Mouse (Mus musculus) gastrocnemius, adult 2 months (tissue): ENCODE results near the gene Wwox. TPM values are rescaled to one million over a fixed set of nuclear protein-coding genes. Genes with fewer than 3 reads are reported as not detected.

Experiments used
- DNase-seq: peaks from one replicate; pipeline ENCODE4 v3.0.0; 2022
- H3K27ac ChIP-seq: fragments of 200-600 bp; 2 replicates; pipeline ENCODE4 v1.8.1; 2022; ENCODE audit warnings: mild to moderate bottlenecking
- H3K4me3 ChIP-seq: fragments of 200-600 bp; 2 replicates; pipeline ENCODE4 v1.8.1; 2022; ENCODE audit warnings: mild to moderate bottlenecking, moderate library complexity
- CTCF ChIP-seq: fragments of 200-600 bp; IDR thresholded peaks from 2 replicates; pipeline ENCODE4 v1.8.1; 2022; ENCODE audit warnings: antibody characterized with exemption, mild to moderate bottlenecking, moderate library complexity
- intact Hi-C: fragments of 180-260 bp; cut with DNase I; formaldehyde crosslinking; loops from one replicate; pipeline ENCODE4 v1.15.1; 2025
- total RNA-seq, 2 experiments: library from RNA; stranded (reverse); gene quantifications; 2 replicates each; pipeline ENCODE4 v1.2.3; 2021

Wwox gene
- total RNA-seq, 2 experiments from 2014 or later: 5.9 to 9.0 TPM

DNA sequence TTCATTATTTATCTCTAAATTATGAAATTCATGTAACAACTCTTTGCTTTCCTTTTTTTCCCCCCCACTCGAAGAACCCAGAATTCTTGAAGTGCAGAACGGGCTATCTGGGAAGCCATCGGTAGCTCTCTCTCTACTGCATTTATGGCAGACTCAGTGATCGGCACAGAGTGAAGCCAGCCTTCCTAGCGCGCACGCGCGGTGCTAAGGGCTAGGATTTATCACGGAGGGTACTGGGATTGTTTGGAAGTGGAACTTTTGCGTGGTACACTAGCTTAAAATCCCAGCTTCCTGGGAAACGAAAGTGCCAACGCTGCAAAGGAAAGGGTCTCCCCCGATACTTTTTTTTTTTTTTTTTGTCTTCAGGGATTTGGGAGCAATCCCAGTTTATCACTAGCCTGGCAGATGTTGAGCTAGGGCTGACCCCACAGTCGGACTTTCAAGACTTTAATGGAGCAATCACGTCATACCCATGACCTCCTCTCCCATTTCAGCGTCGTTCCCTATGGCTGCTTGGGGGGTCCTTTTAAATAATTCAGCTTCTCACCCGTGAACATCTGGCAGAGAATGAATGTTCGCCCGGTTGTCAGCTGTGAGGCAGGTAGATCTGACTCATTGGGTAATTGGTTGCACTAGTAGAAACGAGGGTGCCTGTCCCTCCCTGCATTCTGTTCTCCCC, 810.4 kb downstream of the Wwox start:
- peak; percentile 65 for DNase-seq
- no peak for TF ChIP-seq CTCF
- H3K27ac ChIP-seq: no peak overlapping the region
- H3K4me3 ChIP-seq: peak overlapping the region; percentile 68
- intact Hi-C loops: no loop called here

DNA sequence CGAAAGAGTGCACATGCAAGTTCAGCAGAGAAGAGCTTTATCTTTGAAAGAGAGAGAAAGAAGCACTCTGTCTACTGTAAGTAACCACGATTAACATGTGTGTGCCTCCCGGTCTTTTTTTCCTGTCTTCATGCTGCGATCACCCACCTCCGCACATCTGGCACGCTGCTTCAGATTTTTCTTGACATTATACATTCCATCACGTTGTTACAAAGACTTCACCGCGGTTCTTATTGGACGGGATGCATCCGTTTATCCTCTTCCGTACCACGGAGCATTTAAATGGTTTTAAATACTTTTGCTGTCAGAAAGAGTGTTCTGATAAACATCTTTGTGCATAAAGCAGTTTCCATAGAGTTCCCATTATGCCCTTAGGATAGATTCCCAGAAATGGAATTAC, 816.1 kb downstream of the Wwox start:
- DNase-seq: no peak
- H3K4me3 ChIP-seq: no peak overlapping the region
- H3K27ac ChIP-seq: no peak overlapping the region
- TF ChIP-seq CTCF: no peak
- intact Hi-C loops: no loop called here

DNA sequence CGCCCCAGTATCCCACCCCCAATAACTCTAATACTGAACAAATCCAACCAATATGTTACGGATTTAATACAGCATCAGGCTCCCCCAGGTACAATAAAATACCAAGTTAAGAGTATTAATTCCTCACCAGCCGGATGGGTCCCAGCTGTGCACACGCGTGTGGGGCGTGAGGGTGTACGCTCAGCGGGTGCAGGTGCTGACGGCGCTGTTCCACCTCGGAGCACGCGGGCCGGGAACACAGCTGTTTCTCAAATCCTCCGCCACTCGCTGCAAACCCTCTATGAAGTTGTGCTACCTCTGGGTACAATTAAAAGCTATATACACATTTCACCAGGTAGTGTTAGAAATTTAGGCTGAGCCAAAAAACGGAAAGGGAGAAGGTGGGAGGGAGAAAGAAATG, 818.0 kb downstream of the Wwox start:
- H3K27ac ChIP-seq: no peak overlapping the region
- intact Hi-C loops: no loop called here
- DNase-seq: no peak
- H3K4me3 ChIP-seq: no peak overlapping the region
- TF ChIP-seq CTCF: no peak

DNA sequence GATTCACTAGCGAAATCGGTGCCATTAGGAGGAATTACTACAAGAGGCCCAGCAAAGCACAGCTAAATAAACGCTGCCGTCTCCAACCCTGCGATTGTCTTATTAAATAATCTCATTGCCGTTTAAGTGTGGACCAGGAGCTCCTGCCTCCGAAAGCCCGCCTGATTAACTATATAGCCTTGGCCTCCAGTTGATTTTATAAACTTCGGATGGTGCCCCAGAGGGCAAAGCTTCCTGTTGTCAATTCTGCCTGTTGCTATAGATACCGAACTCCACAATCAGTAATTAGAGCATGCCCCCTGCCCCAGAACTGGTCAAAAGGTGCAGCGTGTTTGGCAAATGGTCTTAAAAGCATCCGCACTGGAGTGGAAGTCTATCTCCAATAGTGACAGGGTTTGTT, 820.4 kb downstream of the Wwox start:
- Histone ChIP-seq H3K27ac (no peak overlapping the region), H3K4me3 (no peak overlapping the region)
- DNase-seq: no peak
- intact Hi-C loops: no loop called here
- TF ChIP-seq CTCF: no peak

DNA sequence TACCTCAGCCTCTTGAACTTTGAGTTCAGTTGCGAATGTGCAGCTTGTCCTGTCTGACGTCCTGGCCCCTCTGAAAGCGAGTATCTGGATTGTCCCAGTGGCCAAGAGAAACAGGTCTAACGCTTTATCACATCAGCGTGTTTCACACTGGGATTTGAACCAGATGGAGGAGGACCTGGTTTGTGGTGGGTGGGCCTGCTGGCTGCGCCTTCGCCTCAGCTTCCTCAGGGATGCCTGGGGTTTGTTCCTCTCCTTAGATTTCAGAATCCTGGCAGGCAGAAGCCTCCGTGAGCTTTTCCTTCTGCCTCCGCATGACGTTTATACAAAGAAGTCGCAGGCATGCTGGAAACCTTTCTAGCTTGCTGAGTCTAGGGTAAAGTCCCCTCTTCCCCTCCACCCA, 827.7 kb downstream of the Wwox start:
- no peak for DNase-seq
- no peak overlapping the region for H3K27ac ChIP-seq
- TF ChIP-seq CTCF: no peak
- no peak overlapping the region for H3K4me3 ChIP-seq
- intact Hi-C loops: no loop called here

DNA sequence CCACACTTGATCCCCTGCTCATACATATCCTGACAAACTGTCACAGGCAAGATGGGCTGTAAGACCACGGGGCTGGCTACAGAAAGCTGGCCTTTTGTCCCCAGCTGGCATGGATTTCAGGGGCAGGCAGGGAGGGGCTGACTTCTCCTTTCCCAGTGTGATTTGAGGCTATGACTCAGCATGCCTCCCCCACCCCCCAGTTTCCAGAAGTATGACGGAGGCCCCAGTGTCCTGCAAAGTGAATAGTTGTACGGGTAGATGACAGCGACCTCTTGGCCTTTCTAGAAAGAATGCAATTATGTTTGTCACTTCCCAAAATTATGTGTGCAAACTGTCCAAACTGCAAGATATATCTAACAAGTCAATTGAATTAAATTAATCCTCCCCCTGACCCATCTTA, 830.1 kb downstream of the Wwox start:
- intact Hi-C loops: no loop called here
- Histone ChIP-seq H3K4me3 (no peak overlapping the region), H3K27ac (no peak overlapping the region)
- TF ChIP-seq CTCF: no peak
- DNase-seq: no peak

DNA sequence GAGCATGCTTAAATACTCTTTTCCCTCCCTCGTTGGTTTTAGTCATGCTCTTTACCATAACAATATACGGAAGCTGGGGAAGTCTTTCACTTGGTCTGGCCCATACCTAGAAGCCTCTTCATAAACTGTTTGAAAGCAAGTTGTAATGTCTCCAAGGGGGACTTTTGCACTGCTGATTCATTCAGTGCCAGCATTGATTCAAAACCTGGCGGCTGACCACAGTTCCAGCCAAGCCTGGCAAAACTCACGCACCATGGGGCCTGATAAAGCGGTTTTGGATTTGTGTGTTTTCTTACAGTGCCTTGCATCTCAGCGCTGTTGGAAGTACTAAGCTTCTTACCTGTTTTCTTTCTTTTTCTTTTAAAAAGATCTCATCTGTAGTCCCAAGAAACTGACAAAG, 834.5 kb downstream of the Wwox start:
- intact Hi-C loops: no loop called here
- DNase-seq: no peak
- Histone ChIP-seq H3K27ac (no peak overlapping the region), H3K4me3 (no peak overlapping the region)
- TF ChIP-seq CTCF: no peak

DNA sequence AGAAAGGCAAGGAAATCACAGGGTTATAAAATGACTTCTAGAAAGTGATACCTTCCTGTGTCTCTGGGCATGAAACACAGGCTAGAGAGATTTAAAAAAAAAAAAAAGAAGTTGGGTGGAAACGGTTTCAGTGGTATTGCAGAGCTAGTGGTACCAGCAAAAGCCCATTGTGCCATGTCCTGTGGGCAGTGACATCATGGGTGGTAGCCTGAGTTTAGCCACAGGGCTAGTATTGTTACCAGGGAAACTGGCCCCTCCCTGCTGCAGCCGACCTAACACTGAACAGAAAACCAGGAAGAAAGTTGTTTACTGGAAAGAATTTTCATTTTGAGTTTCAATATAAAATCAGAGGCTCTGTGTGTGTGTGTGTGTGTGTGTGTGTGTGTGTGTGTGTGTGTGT, 836.8 kb downstream of the Wwox start:
- Histone ChIP-seq H3K27ac (no peak overlapping the region), H3K4me3 (no peak overlapping the region)
- TF ChIP-seq CTCF: no peak
- intact Hi-C loops: no loop called here
- no peak for DNase-seq

DNA sequence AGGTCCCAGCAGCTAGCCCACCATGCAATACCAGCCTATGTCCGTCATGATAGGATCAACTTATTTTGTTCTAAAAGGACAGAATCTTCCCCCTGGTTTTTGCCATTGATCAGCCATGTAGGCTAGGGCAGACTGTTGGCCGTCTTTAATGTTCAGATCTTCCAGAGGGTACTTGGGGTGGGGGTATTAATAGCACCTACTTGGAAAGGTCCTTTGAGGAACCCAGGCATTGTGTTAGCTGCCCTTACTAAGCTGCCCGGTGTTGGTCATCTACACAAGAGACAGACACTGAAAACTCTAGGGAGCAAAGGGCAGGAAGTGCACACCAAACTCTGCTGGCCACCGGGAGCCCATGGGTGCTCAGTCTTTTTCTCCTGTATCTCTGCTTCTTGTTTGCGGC, 838.8 kb downstream of the Wwox start:
- no peak for DNase-seq
- Histone ChIP-seq H3K4me3 (no peak overlapping the region), H3K27ac (no peak overlapping the region)
- TF ChIP-seq CTCF: no peak
- intact Hi-C loops: no loop called here

DNA sequence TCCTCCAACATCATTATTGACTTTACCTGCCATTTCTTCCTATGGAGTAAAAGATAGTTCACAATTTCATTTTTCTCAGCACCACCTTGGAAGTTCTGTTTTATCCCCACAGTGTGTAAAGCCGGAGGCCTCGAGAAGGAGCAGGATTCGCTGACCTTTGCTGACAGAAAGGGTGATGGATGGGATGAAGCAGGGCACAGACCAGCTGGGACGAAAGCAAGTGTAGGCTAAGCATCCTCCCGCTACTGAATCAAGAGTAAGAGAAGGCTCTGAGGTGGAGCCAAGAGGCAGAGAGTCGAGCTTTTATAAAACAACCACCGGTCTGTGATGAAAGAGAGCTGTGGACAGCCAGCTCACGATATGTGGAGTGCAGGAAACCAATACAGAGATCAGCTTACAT, 850.8 kb downstream of the Wwox start:
- intact Hi-C loops: no loop called here
- TF ChIP-seq CTCF: no peak

DNA sequence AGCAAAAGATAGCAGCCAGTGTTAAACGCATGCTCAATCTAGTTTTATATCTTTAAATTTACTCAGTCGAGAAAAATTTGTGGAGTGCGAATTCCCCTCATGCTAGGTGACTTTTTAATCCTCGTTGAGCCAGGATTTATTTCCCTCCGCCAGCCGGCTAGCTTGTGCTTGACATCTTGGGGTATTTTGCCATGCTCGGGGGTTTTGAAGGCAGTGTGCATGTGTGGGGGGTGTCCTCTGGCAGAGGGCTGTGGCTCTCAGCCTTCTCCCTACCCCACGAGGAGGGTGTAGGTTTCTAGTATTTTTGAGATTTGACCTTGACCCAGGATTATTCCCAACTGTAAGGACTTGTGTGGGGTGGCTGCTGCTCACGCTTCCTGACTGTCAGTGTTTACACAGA, 857.3 kb downstream of the Wwox start:
- TF ChIP-seq CTCF: no peak
- intact Hi-C loops: no loop called here
- Histone ChIP-seq H3K4me3 (no peak overlapping the region), H3K27ac (no peak overlapping the region)
- no peak for DNase-seq

More for the DNA sequence above, 850.8 kb downstream of the Wwox start:
- Histone ChIP-seq H3K27ac (no peak overlapping the region), H3K4me3 (no peak overlapping the region)
- DNase-seq: no peak

DNA sequence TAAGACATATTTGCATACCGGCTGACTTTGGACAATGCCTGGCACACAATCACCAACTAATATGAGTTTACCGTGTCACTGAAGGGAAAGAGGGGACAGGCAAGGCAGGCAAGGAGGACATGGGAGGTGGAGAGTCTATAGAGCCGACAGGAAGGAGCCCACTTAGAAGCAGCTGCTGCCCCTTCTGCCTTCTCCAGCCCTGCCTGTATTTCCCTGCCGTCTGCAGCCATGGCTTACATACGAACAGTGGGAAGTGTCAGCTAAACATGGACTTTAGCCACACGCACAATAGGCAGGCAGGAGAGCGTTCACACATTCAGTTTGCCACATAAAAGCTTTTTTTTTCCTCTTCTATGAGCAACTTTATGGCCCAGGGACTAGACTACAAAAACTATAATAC, 863.0 kb downstream of the Wwox start:
- Histone ChIP-seq H3K27ac (no peak overlapping the region), H3K4me3 (no peak overlapping the region)
- TF ChIP-seq CTCF: no peak
- intact Hi-C loops: no loop called here
- no peak for DNase-seq

DNA sequence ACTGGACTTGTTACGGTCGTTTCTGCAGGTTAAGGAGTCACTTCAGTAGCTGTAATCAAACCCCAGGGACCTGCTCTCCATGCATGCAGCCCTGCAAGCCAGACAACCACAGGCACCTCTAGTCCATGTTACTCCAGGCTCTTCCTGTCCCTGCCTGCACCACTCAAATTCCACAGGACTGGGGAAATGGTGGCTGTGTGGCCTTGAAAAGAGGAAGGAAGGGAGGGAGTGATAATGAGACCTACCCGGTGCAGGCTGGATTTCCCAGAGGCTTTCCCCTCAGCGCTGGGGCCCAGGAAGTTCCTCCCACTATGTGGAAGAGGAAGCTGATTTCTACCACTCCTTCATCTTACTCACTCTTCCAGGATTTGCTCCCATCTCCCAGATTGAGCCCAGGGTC, 868.0 kb downstream of the Wwox start:
- DNase-seq: no peak
- TF ChIP-seq CTCF: no peak
- Histone ChIP-seq H3K27ac (no peak overlapping the region), H3K4me3 (no peak overlapping the region)
- intact Hi-C loops: no loop called here

DNA sequence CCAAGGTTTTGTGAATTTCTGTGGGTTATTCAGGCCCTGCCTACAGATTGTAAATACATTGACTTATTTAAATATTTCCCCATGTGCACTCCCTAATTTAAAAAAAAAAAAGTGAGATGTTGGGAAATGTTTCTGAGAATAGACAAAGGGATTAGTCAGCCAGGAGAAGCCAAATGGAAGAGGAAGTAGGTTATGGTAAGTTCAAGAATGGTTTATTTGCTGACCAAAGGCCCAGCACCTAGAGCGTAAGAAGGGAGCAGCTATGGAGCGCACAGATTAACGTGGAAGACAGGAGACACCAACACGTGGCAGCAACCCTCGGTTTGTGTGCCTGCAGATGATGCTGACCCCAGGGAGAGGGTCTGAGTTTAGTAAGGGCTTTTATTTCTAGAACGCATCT, 871.5 kb downstream of the Wwox start:
- no peak overlapping the region for H3K27ac ChIP-seq
- intact Hi-C loops: no loop called here
- TF ChIP-seq CTCF: no peak
- no peak for DNase-seq
- H3K4me3 ChIP-seq: no peak overlapping the region
